Mouse (Mus musculus) gastrocnemius, postnatal 36 days (tissue): Measurements from ENCODE around the gene Rhebl1. TPM values are rescaled to one million over a fixed set of nuclear protein-coding genes. Genes with fewer than 3 reads are reported as not detected.
A peak's percentile ranks its signal among the peaks of the same experiment; 100 is the strongest.
"Not testable (repeated sequence)": the region's sequence is repeated elsewhere in the genome, so short reads cannot be mapped to it uniquely, and the experiment has no call there.

ENCODE experiments used
- DNase-seq, 2 experiments: peaks; one replicate each; pipeline ENCODE4 v3.0.0; 2022
- intact Hi-C: fragments of 180-260 bp; cut with DNase I; formaldehyde crosslinking; loops from one replicate; pipeline ENCODE4 v1.15.1; 2025
- long read RNA-seq, 2 experiments: library from polyadenylated mRNA; stranded (forward); transcript quantifications; one replicate each; pipeline ENCODE4 v2.0.0; 2021
- total RNA-seq, 2 experiments: library from RNA; stranded (reverse); gene quantifications; 2 replicates each; pipeline ENCODE4 v1.2.3; 2021

The Rhebl1 gene
- total RNA-seq = 1 to 10 TPM; 1.9 to 3.1 TPM
- long read RNA-seq, experiment 1, partial matches to known transcripts = 7 of 8 reads
- long read RNA-seq, experiment 1, other reads (novel, unspliced or antisense) = 0 of 8 reads
- long read RNA-seq, experiment 2, transcript Rhebl1-201 (8 exons, 1,261 nt) = major isoform, 5 of 15 reads
- long read RNA-seq, experiment 2, partial matches to known transcripts = 8 of 15 reads
- long read RNA-seq, experiment 2, other reads (novel, unspliced or antisense) = 2 of 15 reads

DNA sequence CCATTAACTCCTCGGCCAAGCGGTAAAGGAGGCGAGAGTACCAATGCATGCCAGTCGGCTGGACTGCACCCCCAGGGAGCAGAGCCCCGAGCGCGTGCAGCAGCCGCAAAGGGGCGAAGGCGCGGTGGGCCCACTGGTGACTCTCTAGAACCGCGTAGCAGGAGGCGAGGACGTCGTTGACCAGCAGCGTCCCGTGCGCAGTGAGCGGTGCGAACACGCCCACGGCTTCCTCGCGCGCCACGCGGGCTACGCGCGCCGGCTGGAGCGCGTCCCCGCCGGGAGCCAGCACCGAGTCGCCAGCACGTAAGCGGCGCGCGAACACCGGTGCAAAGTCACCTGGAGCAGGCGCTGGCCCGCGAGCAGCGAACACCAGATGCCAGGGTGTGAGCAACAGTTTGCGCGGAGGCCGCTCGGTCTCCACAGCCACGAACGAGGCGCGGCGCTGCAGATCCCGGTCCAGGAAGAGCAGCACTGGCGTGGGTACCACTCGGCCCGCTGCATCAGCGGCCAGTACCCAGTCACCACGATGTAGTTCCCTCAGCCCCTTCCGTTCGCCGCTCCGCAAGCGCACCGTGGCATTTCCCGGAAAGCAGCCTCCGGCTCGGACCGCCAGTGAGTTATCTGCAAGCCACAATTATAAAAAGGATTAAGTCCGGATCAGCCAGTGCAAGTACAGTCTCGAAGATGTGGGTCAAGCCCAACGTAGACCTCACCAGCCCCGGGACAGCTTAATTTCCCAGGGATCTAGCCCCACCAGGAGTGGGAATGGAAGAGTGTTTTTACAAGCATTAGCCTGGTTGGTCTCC, at the start of gene Rhebl1:
Gene Rhebl1 (minus strand): TSS at position 601 of the 806 bp plus-strand sequence.
- DNase-seq = peak in 1 of 2 experiments; percentile 38
- intact Hi-C loops = loop anchor here (5.0 kb wide), 1 partner anchor 98 kb away; no protein-coding TSS in a partner anchor

- intact Hi-C loops = no loop called here
- no peak for DNase-seq
Measured at GRCm38 (mm10) chr15:98943133-98943532, 48.8 kb upstream of the Rhebl1 start.

- DNase-seq = no peak
- intact Hi-C loops = no loop called here
Measured at GRCm38 (mm10) chr15:98942081-98942480, 47.7 kb upstream of the Rhebl1 start.

DNA sequence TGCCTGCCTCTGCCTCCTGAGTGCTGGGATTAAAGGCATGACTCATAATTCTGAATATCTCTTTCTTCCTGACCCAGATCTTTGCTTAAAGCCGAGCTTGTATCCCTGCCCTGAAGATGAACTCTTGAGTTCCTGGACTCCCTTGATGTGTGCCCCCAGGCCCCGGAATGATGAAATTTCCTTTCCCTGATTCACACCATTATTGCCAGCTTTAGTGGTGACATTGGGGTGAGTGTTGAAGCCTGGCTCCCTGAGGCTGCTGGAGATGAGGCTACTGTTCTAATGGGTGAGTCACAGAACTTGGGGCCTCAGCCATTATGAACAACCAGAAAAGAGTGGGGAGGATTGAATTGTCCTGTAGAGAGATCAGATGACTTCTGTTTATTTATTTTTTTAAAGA, 47.2 kb upstream of the Rhebl1 start:
- intact Hi-C loops = no loop called here
- no peak for DNase-seq

DNA sequence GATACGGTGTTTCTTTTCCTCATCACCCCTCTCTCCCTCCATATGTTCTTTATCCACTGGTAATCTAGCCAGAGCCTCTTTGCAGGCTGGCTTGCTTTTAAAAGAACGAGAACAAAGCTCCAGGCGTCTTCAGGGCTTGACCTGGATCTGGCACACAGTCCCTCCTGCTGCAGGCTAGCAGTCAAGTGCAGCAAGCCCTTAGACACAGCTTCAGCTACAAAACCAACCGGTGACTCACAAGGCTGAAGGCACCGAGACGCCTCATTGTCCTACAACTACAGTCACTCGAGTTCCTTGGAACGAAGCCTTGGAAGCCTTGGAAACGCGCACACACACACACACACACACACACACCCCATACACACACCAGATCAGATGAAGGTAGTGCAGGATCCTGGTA, 46.5 kb upstream of the Rhebl1 start:
- intact Hi-C loops = no loop called here
- no peak for DNase-seq

GRCm38 (mm10) chr15:98934217-98934839, 40.0 kb upstream of the Rhebl1 start, which contains the start of gene Tuba1b:
Gene Tuba1b, minus strand, starts transcription at chr15:98934565.
- intact Hi-C loops = no loop called here
- peak; percentile 85 to 89 for DNase-seq

- intact Hi-C loops = no loop called here
- peak; percentile 86 to 94 for DNase-seq
Measured at GRCm38 (mm10) chr15:98933833-98934216, 39.5 kb upstream of the Rhebl1 start.

DNA sequence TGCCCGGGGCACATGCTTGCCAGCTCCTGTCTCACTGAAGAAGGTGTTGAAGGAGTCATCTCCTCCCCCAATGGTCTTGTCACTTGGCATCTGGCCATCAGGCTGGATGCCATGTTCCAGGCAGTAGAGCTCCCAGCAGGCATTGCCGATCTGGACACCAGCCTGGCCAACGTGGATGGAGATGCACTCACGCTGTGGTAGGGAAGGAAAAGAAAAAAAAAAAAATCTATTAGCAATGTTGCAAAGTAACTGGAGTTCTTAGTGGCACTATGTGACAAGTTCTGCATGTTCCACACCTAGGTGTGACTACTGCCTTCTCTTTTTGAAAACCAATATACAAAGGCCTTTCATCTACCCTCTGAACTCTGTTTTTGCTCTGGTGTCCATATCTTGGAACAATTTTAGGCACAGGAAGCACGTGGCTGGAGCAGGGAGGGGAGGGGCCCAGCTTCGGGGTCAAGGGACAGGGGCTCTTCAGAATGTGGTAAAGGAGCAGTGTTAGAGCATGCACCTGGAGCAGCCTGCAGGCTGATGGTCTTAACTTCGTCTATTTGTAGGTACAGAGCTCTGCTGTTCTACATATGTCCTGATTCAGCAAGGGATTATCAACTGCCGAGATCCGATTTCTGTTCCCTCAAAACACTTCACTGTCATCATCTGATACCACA, 38.8 kb upstream of the Rhebl1 start:
- intact Hi-C loops, DNase-seq: not testable (repeated sequence)

GRCm38 (mm10) chr15:98930998-98931397, 36.7 kb upstream of the Rhebl1 start:
- DNase-seq = no peak
- intact Hi-C loops = no loop called here

DNA sequence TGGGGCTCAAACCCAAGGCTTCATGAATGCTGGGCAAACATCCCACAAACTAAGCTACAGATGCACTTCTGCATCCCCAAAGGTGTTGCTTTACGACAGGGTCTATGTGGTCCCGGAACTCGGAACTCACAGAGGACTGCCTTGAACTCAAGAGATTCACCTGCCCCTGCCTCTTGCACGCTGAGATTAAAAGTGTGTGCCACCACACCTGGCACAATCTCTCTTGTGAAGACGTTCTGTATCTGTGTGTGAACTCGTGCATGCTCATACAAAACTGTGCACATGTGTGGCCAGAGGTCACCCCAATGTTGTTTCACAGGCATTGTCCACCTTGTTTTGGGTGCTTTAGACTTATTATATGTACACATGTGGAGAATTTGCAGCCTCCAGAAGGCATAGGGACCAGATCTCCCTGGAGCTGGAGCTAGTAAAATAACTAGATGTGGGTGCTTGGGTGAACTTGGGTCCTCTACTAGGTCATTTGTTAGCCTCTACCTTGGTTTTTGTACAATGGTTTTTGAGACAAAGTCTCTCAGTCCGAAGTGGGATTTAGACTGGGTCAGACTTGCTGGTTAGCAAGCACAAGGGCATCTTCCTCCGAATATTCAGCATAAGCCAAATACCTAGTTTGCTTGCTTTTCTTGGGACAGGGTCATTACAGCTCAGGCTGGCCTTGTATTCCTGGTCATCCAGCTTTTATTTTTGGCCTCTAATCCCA, 35.8 kb upstream of the Rhebl1 start:
- intact Hi-C loops = no loop called here

GRCm38 (mm10) chr15:98928598-98929240, 34.4 kb upstream of the Rhebl1 start:
- DNase-seq = peak; percentile 31 to 51
- intact Hi-C loops = loop anchor here (1.0 to 5.0 kb wide), 2 partner anchors 36 to 51 kb away; no protein-coding TSS in a partner anchor

More for the DNA sequence above, 35.8 kb upstream of the Rhebl1 start:
- no peak for DNase-seq

- intact Hi-C loops = loop anchor here (5.0 kb wide), 1 partner anchor 50 kb away; no protein-coding TSS in a partner anchor
- DNase-seq = no peak
Measured at GRCm38 (mm10) chr15:98927566-98927965, 33.2 kb upstream of the Rhebl1 start.

DNA sequence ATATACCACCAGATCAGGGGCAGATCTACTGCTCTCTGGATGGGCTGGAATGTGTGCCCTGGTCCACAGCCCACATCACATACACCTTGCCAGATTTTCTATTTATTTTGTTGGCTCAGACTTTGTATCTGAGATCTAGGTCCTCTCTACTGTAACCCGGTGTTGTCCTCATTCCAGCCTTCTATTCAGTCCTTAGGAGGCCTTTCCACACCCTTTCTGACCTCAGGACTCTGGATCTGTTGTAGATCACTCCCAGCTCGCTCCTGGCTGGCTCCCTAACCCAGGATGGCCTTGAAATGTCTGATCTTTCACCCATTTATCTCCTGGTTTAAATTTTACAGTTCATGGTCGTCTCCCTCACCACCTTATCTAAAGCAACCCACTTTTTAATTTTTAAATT, 30.3 kb upstream of the Rhebl1 start:
- intact Hi-C loops = loop anchor here (5.0 kb wide), 1 partner anchor 47 kb away; no protein-coding TSS in a partner anchor
- no peak for DNase-seq

GRCm38 (mm10) chr15:98923031-98923537, 28.7 kb upstream of the Rhebl1 start:
- intact Hi-C loops = no loop called here
- DNase-seq = no peak

GRCm38 (mm10) chr15:98922581-98922980, 28.2 kb upstream of the Rhebl1 start:
- DNase-seq = no peak
- intact Hi-C loops = no loop called here

DNA sequence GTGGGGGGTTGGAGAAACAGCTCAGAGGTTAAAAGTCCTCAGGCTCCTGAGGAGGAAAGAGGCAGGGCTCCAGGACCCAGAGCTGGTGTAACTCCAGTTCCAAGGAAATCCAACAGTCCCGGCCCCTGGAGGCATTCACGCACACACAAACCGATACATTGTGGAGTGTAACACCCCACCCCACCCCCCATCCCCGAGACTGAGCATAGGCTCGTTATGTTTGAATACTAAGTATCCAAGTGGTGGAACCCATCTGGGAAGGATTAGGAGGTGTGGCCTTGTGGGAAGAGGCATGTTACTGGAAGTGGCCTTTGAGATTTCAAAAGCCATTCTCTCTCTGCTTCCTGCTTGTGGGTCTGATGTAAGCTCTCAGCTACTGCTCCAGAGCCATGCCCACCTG, 27.2 kb upstream of the Rhebl1 start:
- no peak for DNase-seq
- intact Hi-C loops = no loop called here

- not testable (repeated sequence) for DNase-seq
- intact Hi-C loops = loop anchor here (5.0 kb wide), 1 partner anchor 36 kb away; no protein-coding TSS in a partner anchor
Measured at GRCm38 (mm10) chr15:98918499-98918895, 24.2 kb upstream of the Rhebl1 start.

- peak; percentile 99 for DNase-seq
- intact Hi-C loops = loop anchor here (5.0 kb wide), 1 partner anchor 36 kb away; no protein-coding TSS in a partner anchor
Measured at GRCm38 (mm10) chr15:98917538-98918498, 23.5 kb upstream of the Rhebl1 start, which contains the start of gene Lmbr1l. Gene Lmbr1l, minus strand, starts transcription at chr15:98918231.
